Mouse (Mus musculus): ENCODE data around the gene Rbm43. TPM values are rescaled to one million over a fixed set of nuclear protein-coding genes. Genes with fewer than 3 reads are reported as not detected.

Rbm43 gene
- total RNA-seq (2021) = 10 to 100 TPM; 23.2 to 23.3 TPM
- long read RNA-seq, experiment 1, transcript Rbm43-201 (5 exons, 2,057 nt) = major isoform, 16 of 26 reads
- long read RNA-seq, experiment 1, partial matches to known transcripts = 0 of 26 reads
- long read RNA-seq, experiment 1, other reads (novel, unspliced or antisense) = 10 of 26 reads
- long read RNA-seq, experiment 2, transcript Rbm43-201 (5 exons, 2,057 nt) = major isoform, 23 of 39 reads
- long read RNA-seq, experiment 2, partial matches to known transcripts = 1 of 39 reads
- long read RNA-seq, experiment 2, other reads (novel, unspliced or antisense) = 14 of 39 reads

GRCm38 (mm10) chr2:51934574-51935334 is at the start of gene Rbm43:
Rbm43 (minus strand) TSS chr2:51935163.
- peak; percentile 43 to 55 for DNase-seq (ENCODE audit: low spot score in 2 of 2)

- DNase-seq (ENCODE audit: low spot score in 2 of 2) = no peak
These were observed 47.3 kb upstream of the Rbm43 start for GRCm38 (mm10) chr2:51982288-51982687.

- peak in 1 of 2 experiments; percentile 11 for DNase-seq (ENCODE audit: low spot score in 2 of 2)
These were observed 46.7 kb upstream of the Rbm43 start for GRCm38 (mm10) chr2:51981630-51982029.

GRCm38 (mm10) chr2:51973410-51973968 is 38.5 kb upstream of the Rbm43 start, which contains the start of gene Nmi:
Nmi (minus strand) TSS chr2:51973494.
- no peak for DNase-seq (ENCODE audit: low spot score in 2 of 2)

GRCm38 (mm10) chr2:51972641-51973409 is 37.9 kb upstream of the Rbm43 start:
- DNase-seq (ENCODE audit: low spot score in 2 of 2) = peak; percentile 8 to 32

GRCm38 (mm10) chr2:51972142-51972541 is 37.2 kb upstream of the Rbm43 start:
- DNase-seq (ENCODE audit: low spot score in 2 of 2) = no peak

GRCm38 (mm10) chr2:51970897-51971296 is 35.9 kb upstream of the Rbm43 start:
- no peak for DNase-seq (ENCODE audit: low spot score in 2 of 2)

GRCm38 (mm10) chr2:51967288-51967687 is 32.3 kb upstream of the Rbm43 start:
- DNase-seq (ENCODE audit: low spot score in 2 of 2) = no peak

GRCm38 (mm10) chr2:51953648-51954204 is 18.8 kb upstream of the Rbm43 start:
- no peak for DNase-seq (ENCODE audit: low spot score in 2 of 2)

- no peak for DNase-seq (ENCODE audit: low spot score in 2 of 2)
These were observed 15.9 kb upstream of the Rbm43 start for GRCm38 (mm10) chr2:51950876-51951275.

- no peak for DNase-seq (ENCODE audit: low spot score in 2 of 2)
These were observed 13.3 kb upstream of the Rbm43 start for GRCm38 (mm10) chr2:51948105-51948830.

GRCm38 (mm10) chr2:51945812-51946211 is 10.8 kb upstream of the Rbm43 start:
- no peak for DNase-seq (ENCODE audit: low spot score in 2 of 2)

- no peak for DNase-seq (ENCODE audit: low spot score in 2 of 2)
These were observed 6.9 kb upstream of the Rbm43 start for GRCm38 (mm10) chr2:51941832-51942231.

- DNase-seq (ENCODE audit: low spot score in 2 of 2) = no peak
These were observed 3.8 kb upstream of the Rbm43 start for GRCm38 (mm10) chr2:51938750-51939149.

GRCm38 (mm10) chr2:51937004-51937403 is 2.0 kb upstream of the Rbm43 start:
- DNase-seq (ENCODE audit: low spot score in 2 of 2) = no peak

- DNase-seq (ENCODE audit: low spot score in 2 of 2) = no peak
These were observed 1.6 kb upstream of the Rbm43 start for GRCm38 (mm10) chr2:51936585-51936984.

GRCm38 (mm10) chr2:51935921-51936320 is 958 bp upstream of the Rbm43 start:
- DNase-seq (ENCODE audit: low spot score in 2 of 2) = no peak

- DNase-seq (ENCODE audit: low spot score in 2 of 2) = no peak
These were observed 1.4 kb downstream of the Rbm43 start for GRCm38 (mm10) chr2:51933341-51934134.

- no peak for DNase-seq (ENCODE audit: low spot score in 2 of 2)
These were observed 3.7 kb downstream of the Rbm43 start for GRCm38 (mm10) chr2:51931241-51931640.

Data from adrenal gland, postnatal 4 days (tissue).